Comparison of ENCODE assay signal across 16 mouse cellular contexts in the genomic region with DNA sequence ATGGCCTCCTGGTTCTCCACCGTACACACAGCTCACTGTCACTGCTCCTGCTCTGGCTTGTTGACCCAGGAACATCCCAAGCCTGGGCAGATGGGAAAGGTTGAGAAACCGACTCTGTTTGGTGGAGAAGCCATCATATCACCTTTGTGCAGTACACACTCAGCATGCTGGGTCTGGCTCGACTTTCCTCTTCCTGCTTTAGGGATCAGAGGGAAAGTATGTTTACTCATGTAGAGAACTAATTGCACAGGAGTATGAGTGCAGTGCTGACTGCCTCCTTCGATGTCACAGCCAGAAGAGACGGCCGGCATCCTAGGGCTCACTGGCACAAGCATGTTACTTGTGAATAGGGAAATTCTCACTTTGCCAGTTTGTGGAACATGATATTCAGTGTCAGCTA.
DNase-seq lines count a peak whose midpoint lies in the region; ATAC-seq and TF ChIP-seq lines count a peak whose summit lies in the region.
"Had no signal": no experiment of that assay in that cellular context is flagged by ENCODE, and none has a peak within 500 bp of the region (broad histone marks: within the 10 kb centered on the region; RNA-seq: fewer than 3 reads in every experiment).

No protein-coding gene starts in this region.

- 0 out of 2 replicates have a peak overlapping the region, but pooled peaks have one; percentile 9 for H3K27ac ChIP-seq in gastrocnemius, adult 2 months
- H3K27ac ChIP-seq in layer of hippocampus, adult 2 months, result peak overlapping the region; percentile 55
- peak overlapping the region; percentile 11; the same call in 1 of the 2 replicates for H3K27ac ChIP-seq in neural tube, embryonic 13.5 days (replicated peaks)
- H3K27ac ChIP-seq in forebrain, embryonic 10.5 days, result no peak overlapping the region
- H3K27ac ChIP-seq: kidney, embryonic 15.5 days; neural tube, embryonic 12.5 days had no signal

- TF ChIP-seq CTCF in gastrocnemius, adult 2 months (IDR thresholded peaks at IDR 0.05), result no peak
- TF ChIP-seq CTCF in layer of hippocampus, adult 2 months (conservative IDR thresholded peaks at IDR 0.05), result no peak

- no peak overlapping the region for H3K9ac ChIP-seq in neural tube, embryonic 13.5 days
- H3K9ac ChIP-seq: kidney, embryonic 15.5 days; neural tube, embryonic 12.5 days had no signal

- no peaks in the 10 kb centered on the region for H3K9me3 ChIP-seq in neural tube, embryonic 13.5 days
- H3K9me3 ChIP-seq in forebrain, embryonic 10.5 days, result no peaks in the 10 kb centered on the region
- H3K9me3 ChIP-seq: kidney, embryonic 15.5 days; neural tube, embryonic 12.5 days had no signal

- no peaks in the 10 kb centered on the region for H3K27me3 ChIP-seq in neural tube, embryonic 13.5 days
- H3K27me3 ChIP-seq in forebrain, embryonic 10.5 days (ENCODE audit: poor library complexity, severe bottlenecking), result no peaks in the 10 kb centered on the region
- H3K27me3 ChIP-seq: CH12.LX; kidney, embryonic 15.5 days; neural tube, embryonic 12.5 days had no signal

- WGBS in neural tube, embryonic 13.5 days, result 71% methylated on average over 6 of the region's 6 CpGs
- WGBS in forebrain, embryonic 10.5 days, result 90% methylated on average over 6 of the region's 6 CpGs

- intact Hi-C loops in gastrocnemius, adult 2 months (cut with DNase I), result no loop called here

- H3K4me1 ChIP-seq in neural tube, embryonic 13.5 days (replicated peaks), result peaks cover 58% of the 10 kb centered on the region
- peaks cover 17% of the 10 kb centered on the region; the same call in 1 of the 2 replicates for H3K4me1 ChIP-seq in forebrain, embryonic 10.5 days

- H3K4me3 ChIP-seq in gastrocnemius, adult 2 months, result no peak overlapping the region
- no peak overlapping the region for H3K4me3 ChIP-seq in layer of hippocampus, adult 2 months
- H3K4me3 ChIP-seq in neural tube, embryonic 13.5 days, result no peak overlapping the region
- H3K4me3 ChIP-seq in forebrain, embryonic 10.5 days, result no peak overlapping the region
- H3K4me3 ChIP-seq: kidney, embryonic 15.5 days; neural tube, embryonic 12.5 days had no signal

- no peaks in the 10 kb centered on the region for H3K36me3 ChIP-seq in neural tube, embryonic 13.5 days
- H3K36me3 ChIP-seq in forebrain, embryonic 10.5 days (replicated peaks), result no peaks in the 10 kb centered on the region
- H3K36me3 ChIP-seq: kidney, embryonic 15.5 days; neural tube, embryonic 12.5 days had no signal

- no peak for ATAC-seq in neural tube, embryonic 13.5 days (ENCODE audit: low read depth)
- ATAC-seq: forebrain, embryonic 14.5 days had no signal

- DNase-seq in gastrocnemius, adult 2 months, result no peak
- no peak for DNase-seq in gastrocnemius, postnatal 10 days
- no peak for DNase-seq in layer of hippocampus, adult 2 months (ENCODE audit: low spot score in 2 of 2)
- no peak for DNase-seq in layer of hippocampus, adult 11-12 months (ENCODE audit: low spot score)
- DNase-seq in neural tube, embryonic 10.5 days (ENCODE audit: extremely low spot score, low spot score), result no peak
- DNase-seq in forebrain, embryonic 10.5 days (ENCODE audit: extremely low spot score, low spot score), result no peak
- DNase-seq: adrenal gland, adult 2 months; cerebellum, adult 11 months; cerebellum, postnatal 25 days; lung, postnatal 36 days; thymus, postnatal 25 days had no signal

- H3K4me2 ChIP-seq in neural tube, embryonic 13.5 days, result no peak overlapping the region
- H3K4me2 ChIP-seq: kidney, embryonic 15.5 days; neural tube, embryonic 12.5 days had no signal
